Mouse (Mus musculus) heart, postnatal 0 days (tissue): ENCODE measurements at regions not wholly inside any gene's neighbourhood (a gene's known extent, or its start where the extent isn't known, plus 50 kb on each side); places are given as distances from the start of the nearest gene placed in this dataset.

ENCODE experiments used
- ATAC-seq: fragments of 200-750 bp; cut with Nextera tagmentation; 2 replicates; pipeline ENCODE4 v1.8.0; 2017; ENCODE audit warnings: low read depth, moderate number of reproducible peaks, moderate library complexity; ENCODE audit not compliant: insufficient read depth
- DNase-seq: peaks from one replicate; pipeline ENCODE4 v3.0.0-alpha.2; 2016; ENCODE audit warnings: low spot score
- H3K27ac ChIP-seq: fragments of 300-500 bp; sonication (generic); 2 replicates; pipeline ENCODE4 v1.5.1; 2014; ENCODE audit warnings: low read depth, mild to moderate bottlenecking
- H3K27me3 ChIP-seq: fragments of 300-500 bp; sonication (generic); 2 replicates; pipeline ENCODE4 v1.6.1; 2014; ENCODE audit warnings: low read length, mixed read lengths; ENCODE audit not compliant: control insufficient read depth, insufficient read depth
- H3K36me3 ChIP-seq: fragments of 300-500 bp; sonication (generic); replicated peaks from 2 replicates; pipeline ENCODE4 v1.6.1; 2014; ENCODE audit warnings: low read length, mixed read lengths; ENCODE audit not compliant: control insufficient read depth, insufficient read depth
- H3K4me1 ChIP-seq: fragments of 300-500 bp; sonication (generic); 2 replicates; pipeline ENCODE4 v1.6.1; 2014; ENCODE audit warnings: antibody characterized with exemption; ENCODE audit not compliant: control insufficient read depth, insufficient read depth
- H3K4me2 ChIP-seq: fragments of 300-500 bp; sonication (generic); 2 replicates; pipeline ENCODE4 v1.6.1; 2014; ENCODE audit warnings: low read depth, mild to moderate bottlenecking, low read length, moderate library complexity
- H3K4me3 ChIP-seq: fragments of 300-500 bp; sonication (generic); 2 replicates; pipeline ENCODE4 v1.5.1; 2014; ENCODE audit warnings: low read depth, low read length
- H3K9ac ChIP-seq: fragments of 300-500 bp; sonication (generic); replicated peaks from 2 replicates; pipeline ENCODE4 v1.6.1; 2014; ENCODE audit warnings: low read depth, low read length, mixed read lengths
- H3K9me3 ChIP-seq: fragments of 300-500 bp; sonication (generic); replicated peaks from 2 replicates; pipeline ENCODE4 v1.6.1; 2016; ENCODE audit warnings: low read length; ENCODE audit not compliant: control insufficient read depth
- CTCF ChIP-seq: IDR thresholded peaks from 2 replicates; pipeline ENCODE4 v1.5.1; 2016; ENCODE audit warnings: antibody characterized with exemption, control low read depth, low read depth
- EP300 ChIP-seq: IDR thresholded peaks from 2 replicates; pipeline ENCODE4 v1.6.1; 2016; ENCODE audit warnings: antibody characterized with exemption, low read depth
- WGBS: fragments of 180-500 bp; shearing (Covaris S2); extraction: QIAGEN DNeasy Blood & Tissue Kit; methylation state at CpG from one replicate; pipeline ENCODE4 v1.1.7; 2014; 5-methylcytosine and 5-hydroxymethylcytosine counted together

DNA sequence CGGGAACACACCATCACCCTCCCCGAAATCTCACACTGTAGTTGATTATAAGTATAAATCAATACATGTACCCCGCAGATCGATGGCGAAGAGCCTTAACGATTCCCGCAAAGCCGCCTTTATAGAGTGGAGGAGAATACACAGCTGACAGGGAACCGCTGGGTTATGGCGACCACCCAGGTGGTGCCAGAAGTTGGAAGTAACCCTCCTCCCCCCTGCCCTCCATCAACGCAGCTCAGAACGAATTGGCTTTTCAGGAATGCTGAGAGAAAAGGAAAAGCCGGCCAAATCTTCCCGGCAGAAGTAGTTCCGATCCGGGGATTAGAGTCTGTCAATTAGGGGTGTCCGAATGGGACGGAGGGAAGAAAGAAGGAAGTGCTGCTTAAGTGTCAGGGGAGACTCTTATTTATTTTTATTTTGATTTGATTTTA, 75.6 kb upstream of the Hmga2 start:
- no peak for TF ChIP-seq EP300
- TF ChIP-seq CTCF = no peak
- no peak for DNase-seq

DNA sequence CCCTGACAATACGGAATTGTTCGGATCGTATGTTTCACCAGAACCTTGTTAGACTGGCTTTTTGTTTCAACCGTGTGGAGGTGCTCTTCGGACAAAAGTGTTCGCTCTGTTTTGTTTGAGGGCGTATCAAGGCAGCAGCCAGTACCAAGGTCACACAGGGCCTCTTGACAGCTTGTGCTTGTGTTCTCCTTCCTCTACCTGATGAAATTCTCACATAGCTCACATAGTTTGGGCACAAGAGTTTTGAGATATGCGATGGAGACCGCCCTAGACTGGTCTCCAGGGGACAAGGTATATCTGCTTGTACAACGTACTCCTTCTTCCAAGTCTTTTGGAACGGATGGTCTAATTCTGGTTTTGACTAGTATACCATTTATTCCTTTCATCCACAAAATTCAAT, 70.9 kb upstream of the Hmga2 start:
- DNase-seq (no peak), ATAC-seq (no peak)
- Histone ChIP-seq H3K27me3 (peaks cover 8% of the 10 kb centered on the region; the same call in 1 of the 2 replicates), H3K9me3 (no peaks in the 10 kb centered on the region), H3K36me3 (no peaks in the 10 kb centered on the region), H3K4me3 (no peak overlapping the region), H3K9ac (no peak overlapping the region), H3K4me2 (no peak overlapping the region), H3K27ac (no peak overlapping the region), H3K4me1 (peaks cover 5% of the 10 kb centered on the region; the same call in 1 of the 2 replicates)
- 58% methylated on average over 11 of the region's 11 CpGs for WGBS
- TF ChIP-seq CTCF (no peak), EP300 (no peak)

More for the DNA sequence above, 75.6 kb upstream of the Hmga2 start:
- Histone ChIP-seq H3K4me2 (peak overlapping the region; percentile 86), H3K9ac (no peak overlapping the region), H3K4me1 (peaks cover 17% of the 10 kb centered on the region), H3K9me3 (no peaks in the 10 kb centered on the region), H3K36me3 (no peaks in the 10 kb centered on the region), H3K4me3 (peak overlapping the region; percentile 45), H3K27me3 (peaks cover 14% of the 10 kb centered on the region), H3K27ac (no peak overlapping the region)
- no peak for ATAC-seq
- 5% methylated on average over 18 of the region's 18 CpGs for WGBS

DNA sequence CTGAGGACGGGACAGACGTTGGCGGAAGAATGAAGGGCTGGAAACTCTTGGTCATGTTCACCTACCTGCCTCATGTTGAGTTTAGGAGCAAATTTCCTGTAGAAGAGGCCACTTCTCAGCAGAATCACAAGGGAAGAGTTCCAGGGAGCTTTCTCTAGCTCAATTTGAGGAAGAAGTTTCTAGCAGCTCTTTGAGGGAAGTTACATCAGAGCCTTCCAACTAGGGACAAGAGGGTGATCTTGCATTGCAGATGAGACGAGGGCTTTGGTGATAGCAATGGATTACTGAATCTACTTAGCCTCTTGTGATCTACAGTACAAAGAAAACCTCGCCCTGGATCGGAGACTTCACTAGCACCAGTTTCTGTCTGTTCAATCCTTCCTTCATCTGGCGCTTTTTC, 65.3 kb upstream of the Hmga2 start:
- DNase-seq (no peak), ATAC-seq (no peak)
- Histone ChIP-seq H3K4me1 (no peaks in the 10 kb centered on the region), H3K4me2 (no peak overlapping the region), H3K9ac (no peak overlapping the region), H3K27ac (no peak overlapping the region), H3K27me3 (no peaks in the 10 kb centered on the region), H3K4me3 (no peak overlapping the region), H3K9me3 (no peaks in the 10 kb centered on the region), H3K36me3 (no peaks in the 10 kb centered on the region)
- WGBS = 88% methylated on average over 7 of the region's 7 CpGs
- TF ChIP-seq CTCF (no peak), EP300 (no peak)

DNA sequence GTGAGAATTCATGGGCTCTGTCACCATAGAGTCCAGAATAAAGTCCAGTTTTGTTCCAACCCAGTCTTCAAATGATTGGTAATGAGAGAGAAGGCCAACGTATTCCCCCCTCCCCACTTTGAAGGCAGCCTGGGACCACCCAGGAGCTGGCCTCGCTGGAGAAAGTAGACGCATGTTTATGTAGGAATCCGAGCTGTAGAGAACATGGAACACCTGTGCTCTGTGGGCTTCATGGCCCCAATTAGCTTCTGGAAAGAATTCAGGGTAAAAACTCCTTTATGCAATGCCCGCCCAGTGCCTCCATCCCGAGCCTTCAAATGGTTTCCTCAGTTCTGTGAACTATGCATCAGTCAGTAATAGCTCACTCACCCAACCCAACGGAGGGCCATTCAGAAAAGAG, 62.3 kb upstream of the Hmga2 start:
- 81% methylated on average over 7 of the region's 7 CpGs for WGBS
- ATAC-seq (no peak), DNase-seq (no peak)
- Histone ChIP-seq H3K36me3 (no peaks in the 10 kb centered on the region), H3K4me2 (no peak overlapping the region), H3K4me3 (no peak overlapping the region), H3K9me3 (no peaks in the 10 kb centered on the region), H3K27me3 (no peaks in the 10 kb centered on the region), H3K4me1 (no peaks in the 10 kb centered on the region), H3K27ac (no peak overlapping the region), H3K9ac (no peak overlapping the region)
- TF ChIP-seq EP300 = no peak
- TF ChIP-seq CTCF = no peak

GRCm38 (mm10) chr10:120528406-120528805, 52.1 kb upstream of the Hmga2 start:
- no peaks in the 10 kb centered on the region for H3K36me3 ChIP-seq
- TF ChIP-seq EP300 (no peak), CTCF (no peak)
- H3K9me3 ChIP-seq = no peaks in the 10 kb centered on the region
- 89% methylated on average over 5 of the region's 5 CpGs for WGBS
- ATAC-seq (no peak), DNase-seq (no peak)
- H3K27ac ChIP-seq = no peak overlapping the region
- H3K4me3 ChIP-seq = no peak overlapping the region
- H3K4me1 ChIP-seq = no peaks in the 10 kb centered on the region
- H3K4me2 ChIP-seq = no peak overlapping the region
- H3K27me3 ChIP-seq = no peaks in the 10 kb centered on the region
- no peak overlapping the region for H3K9ac ChIP-seq

DNA sequence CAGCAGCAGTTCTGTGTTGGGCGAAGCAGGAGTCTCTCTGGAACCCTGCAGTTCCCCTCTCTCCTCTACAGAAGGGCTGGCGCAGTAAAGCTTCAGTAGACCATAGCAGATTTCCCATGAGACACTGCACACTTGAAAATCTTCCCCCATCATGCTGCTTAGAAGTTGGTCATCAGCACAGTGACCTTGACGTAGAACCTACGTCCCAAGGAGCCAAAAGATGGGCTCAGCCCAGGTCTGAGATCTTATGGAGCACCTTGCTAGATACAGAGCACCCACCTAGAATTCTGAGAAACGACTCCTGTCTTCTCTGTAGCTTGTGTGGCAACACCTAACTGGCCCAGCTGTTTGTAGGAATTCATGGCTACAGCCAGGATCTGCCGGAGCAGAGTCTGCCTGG, 51.7 kb upstream of the Hmga2 start:
- Histone ChIP-seq H3K4me3 (no peak overlapping the region), H3K36me3 (no peaks in the 10 kb centered on the region), H3K4me2 (no peak overlapping the region), H3K4me1 (no peaks in the 10 kb centered on the region), H3K27me3 (no peaks in the 10 kb centered on the region), H3K9ac (no peak overlapping the region), H3K9me3 (no peaks in the 10 kb centered on the region), H3K27ac (no peak overlapping the region)
- TF ChIP-seq CTCF = no peak
- TF ChIP-seq EP300 = no peak
- 90% methylated on average over 6 of the region's 6 CpGs for WGBS
- ATAC-seq = no peak
- no peak for DNase-seq
